Mouse (Mus musculus): ENCODE data around the gene Sik2. TPM values are rescaled to one million over a fixed set of nuclear protein-coding genes. Genes with fewer than 3 reads are reported as not detected.

Gene Sik2
- polyA plus RNA-seq, 1 experiment from 2014 or later, result 13.4 TPM

DNA sequence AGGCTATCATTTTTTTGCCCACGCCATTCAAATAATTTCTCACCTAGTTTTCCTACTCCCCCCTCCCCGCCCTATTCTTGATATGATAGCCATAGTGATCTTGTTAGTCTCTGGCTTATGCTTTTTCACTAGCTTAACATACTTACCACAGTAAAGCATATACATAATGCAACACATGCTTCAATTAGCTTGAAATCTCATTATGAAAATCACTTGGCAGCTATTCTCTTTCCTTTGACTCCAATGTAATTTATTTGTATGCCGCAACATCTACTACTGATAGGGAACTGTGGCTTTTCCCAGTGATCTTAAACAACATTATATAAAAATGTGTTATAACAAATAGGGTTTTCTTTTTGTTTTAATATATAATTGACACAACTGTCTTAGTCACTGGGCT is 53.7 kb downstream of the Sik2 start:
- 95% methylated on average over 3 of the region's 3 CpGs for WGBS
- H3K4me3 ChIP-seq (ENCODE audit: control insufficient read depth in 1 of 2, insufficient read depth in 1 of 2, low read depth in 1 of 2, low read length in 2 of 2), result no peak overlapping the region

DNA sequence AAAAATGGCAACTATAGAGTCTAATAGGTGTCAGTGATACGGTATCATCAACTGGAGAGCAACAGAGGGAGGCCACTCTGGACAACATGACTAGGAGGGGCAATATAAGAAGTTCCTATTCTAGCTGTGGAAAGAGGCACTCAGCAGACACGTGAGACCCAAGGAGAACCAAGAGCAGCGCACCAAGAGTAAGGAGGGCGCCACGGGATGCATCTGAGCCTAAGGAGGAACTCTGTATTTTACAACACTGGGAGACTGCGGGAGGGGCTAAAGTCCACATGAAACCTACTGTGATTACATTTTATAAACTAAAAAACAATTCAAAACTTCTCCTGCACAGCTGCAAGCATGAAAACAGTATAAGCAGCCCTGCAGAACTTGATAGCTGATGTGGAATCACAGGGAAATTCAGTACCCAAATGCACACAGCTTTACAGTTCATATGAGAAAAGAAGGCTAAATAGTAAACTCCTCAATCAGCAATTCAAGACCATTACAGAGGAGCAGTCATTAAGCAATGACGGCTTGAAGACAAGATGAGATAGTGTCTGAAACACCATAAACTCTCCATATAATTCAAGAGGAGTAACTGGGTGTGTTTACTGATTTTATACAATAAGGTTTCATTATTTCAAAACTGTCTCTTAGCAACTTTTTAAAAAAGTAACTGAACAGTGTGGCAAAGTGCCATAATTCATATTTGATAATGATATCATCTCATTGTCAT is 60.6 kb downstream of the Sik2 start:
- no peak for ATAC-seq (ENCODE audit: insufficient number of reproducible peaks, insufficient read depth, low FRiP score, low read depth)
- Histone ChIP-seq H3K4me3 (ENCODE audit: control insufficient read depth in 1 of 2, insufficient read depth in 1 of 2, low read depth in 1 of 2, low read length in 2 of 2) (no peak overlapping the region), H3K27me3 (ENCODE audit: control insufficient read depth, insufficient read depth, low read length) (no peaks in the 10 kb centered on the region), H3K36me3 (ENCODE audit: control insufficient read depth, insufficient read depth, low read length) (no peaks in the 10 kb centered on the region), H3K27ac (replicated peaks in 1 of 2; ENCODE audit: control insufficient read depth in 1 of 2, insufficient read depth in 1 of 2, low read depth in 2 of 2, low read length in 2 of 2) (no peak overlapping the region), H3K4me2 (ENCODE audit: low read length) (no peak overlapping the region), H3K4me1 (ENCODE audit: control insufficient read depth in 2 of 2, insufficient read depth in 2 of 2, low read length in 2 of 2) (no peaks in the 10 kb centered on the region), H3K9ac (ENCODE audit: low read length) (no peak overlapping the region), H3K9me3 (ENCODE audit: control insufficient read depth, low read length) (no peaks in the 10 kb centered on the region)
- WGBS, result 87% methylated on average over 7 of the region's 7 CpGs

More for the DNA sequence above, 53.7 kb downstream of the Sik2 start:
- no peaks in the 10 kb centered on the region for H3K4me1 ChIP-seq (ENCODE audit: control insufficient read depth in 2 of 2, insufficient read depth in 2 of 2, low read length in 2 of 2)
- ATAC-seq (ENCODE audit: insufficient number of reproducible peaks, insufficient read depth, low FRiP score, low read depth), result no peak
- H3K27ac ChIP-seq (replicated peaks in 1 of 2; ENCODE audit: control insufficient read depth in 1 of 2, insufficient read depth in 1 of 2, low read depth in 2 of 2, low read length in 2 of 2), result no peak overlapping the region
- 0 out of 2 replicates have a peak, but pooled peaks cover 3% of the 10 kb centered on the region for H3K9me3 ChIP-seq (ENCODE audit: control insufficient read depth, low read length)
- H3K4me2 ChIP-seq (ENCODE audit: low read length), result no peak overlapping the region
- no peaks in the 10 kb centered on the region for H3K27me3 ChIP-seq (ENCODE audit: control insufficient read depth, insufficient read depth, low read length)
- H3K36me3 ChIP-seq (ENCODE audit: control insufficient read depth, insufficient read depth, low read length), result peaks cover 3% of the 10 kb centered on the region; the same call in 1 of the 2 replicates
- H3K9ac ChIP-seq (ENCODE audit: low read length), result no peak overlapping the region

DNA sequence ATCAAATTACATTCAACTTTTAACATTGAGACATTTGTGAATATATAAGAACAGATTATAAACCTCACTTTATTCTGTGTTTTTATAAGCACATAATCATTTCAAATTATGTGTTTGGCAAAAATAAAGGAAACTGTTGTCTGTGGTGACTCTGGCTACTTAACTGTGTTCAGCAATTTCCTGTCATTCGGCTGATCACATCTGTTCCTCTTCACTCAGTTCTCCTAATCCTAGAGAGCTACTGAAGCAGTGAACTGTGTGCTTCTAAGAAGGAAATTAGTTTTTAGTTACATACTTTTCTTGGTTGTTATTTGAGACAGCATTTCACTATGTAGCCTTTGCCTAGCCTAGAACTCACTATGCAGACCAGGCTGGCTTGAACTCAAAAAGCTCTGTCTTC is 62.5 kb downstream of the Sik2 start:
- ATAC-seq (ENCODE audit: insufficient number of reproducible peaks, insufficient read depth, low FRiP score, low read depth), result no peak

DNA sequence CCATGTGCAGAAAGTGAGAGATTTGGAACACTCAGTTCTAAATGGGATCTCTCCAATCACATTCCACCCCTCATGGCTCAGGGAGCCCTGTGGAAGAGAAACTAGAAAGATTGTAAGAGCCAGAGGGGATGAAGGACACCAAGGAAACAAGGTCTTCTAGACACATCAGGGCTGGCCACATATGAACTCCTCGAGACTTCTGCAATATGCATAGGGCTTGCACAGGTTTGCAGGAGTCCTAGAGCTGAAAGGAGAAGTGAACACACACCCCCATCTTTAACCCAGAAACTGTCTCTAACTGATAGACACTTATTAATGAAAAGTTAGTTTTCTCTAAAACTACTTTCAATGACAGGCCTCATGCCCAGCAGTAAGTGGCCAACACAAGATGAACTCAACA is 64.0 kb downstream of the Sik2 start:
- Histone ChIP-seq H3K27me3 (ENCODE audit: control insufficient read depth, insufficient read depth, low read length) (no peaks in the 10 kb centered on the region), H3K4me2 (ENCODE audit: low read length) (no peak overlapping the region), H3K4me1 (ENCODE audit: control insufficient read depth in 2 of 2, insufficient read depth in 2 of 2, low read length in 2 of 2) (no peaks in the 10 kb centered on the region), H3K9me3 (ENCODE audit: control insufficient read depth, low read length) (no peaks in the 10 kb centered on the region), H3K36me3 (ENCODE audit: control insufficient read depth, insufficient read depth, low read length) (no peaks in the 10 kb centered on the region), H3K4me3 (ENCODE audit: control insufficient read depth in 1 of 2, insufficient read depth in 1 of 2, low read depth in 1 of 2, low read length in 2 of 2) (no peak overlapping the region), H3K27ac (replicated peaks in 1 of 2; ENCODE audit: control insufficient read depth in 1 of 2, insufficient read depth in 1 of 2, low read depth in 2 of 2, low read length in 2 of 2) (no peak overlapping the region), H3K9ac (ENCODE audit: low read length) (no peak overlapping the region)
- 85% methylated on average over 1 of the region's 1 CpGs for WGBS
- no peak for ATAC-seq (ENCODE audit: insufficient number of reproducible peaks, insufficient read depth, low FRiP score, low read depth)

More for the DNA sequence above, 62.5 kb downstream of the Sik2 start:
- no peaks in the 10 kb centered on the region for H3K27me3 ChIP-seq (ENCODE audit: control insufficient read depth, insufficient read depth, low read length)
- H3K4me2 ChIP-seq (ENCODE audit: low read length), result no peak overlapping the region
- H3K27ac ChIP-seq (replicated peaks in 1 of 2; ENCODE audit: control insufficient read depth in 1 of 2, insufficient read depth in 1 of 2, low read depth in 2 of 2, low read length in 2 of 2), result no peak overlapping the region
- H3K4me3 ChIP-seq (ENCODE audit: control insufficient read depth in 1 of 2, insufficient read depth in 1 of 2, low read depth in 1 of 2, low read length in 2 of 2), result no peak overlapping the region
- WGBS, result 51% methylated on average over 1 of the region's 1 CpGs
- no peaks in the 10 kb centered on the region for H3K9me3 ChIP-seq (ENCODE audit: control insufficient read depth, low read length)
- no peaks in the 10 kb centered on the region for H3K36me3 ChIP-seq (ENCODE audit: control insufficient read depth, insufficient read depth, low read length)
- no peaks in the 10 kb centered on the region for H3K4me1 ChIP-seq (ENCODE audit: control insufficient read depth in 2 of 2, insufficient read depth in 2 of 2, low read length in 2 of 2)
- no peak overlapping the region for H3K9ac ChIP-seq (ENCODE audit: low read length)

DNA sequence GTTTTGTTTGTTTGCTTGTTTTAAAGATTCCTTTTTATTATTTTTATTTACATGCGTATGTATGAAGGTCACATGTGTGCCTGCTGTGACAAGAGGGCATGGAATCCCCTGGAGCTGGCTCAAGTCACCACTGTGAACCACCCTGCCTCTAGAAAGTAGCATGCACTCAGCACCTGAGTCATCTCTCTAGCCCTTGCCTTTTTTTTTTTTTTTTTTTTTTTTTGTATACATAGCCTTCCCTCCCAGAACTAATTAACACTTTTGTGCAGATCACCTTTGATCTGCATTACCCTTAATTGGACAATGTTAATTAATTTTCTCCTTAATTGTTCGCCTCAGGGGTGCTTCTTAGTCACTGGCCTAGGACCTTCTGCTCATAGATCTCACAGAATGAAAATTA is 66.2 kb downstream of the Sik2 start:
- H3K27me3 ChIP-seq (ENCODE audit: control insufficient read depth, insufficient read depth, low read length), result no peaks in the 10 kb centered on the region
- H3K36me3 ChIP-seq (ENCODE audit: control insufficient read depth, insufficient read depth, low read length), result no peaks in the 10 kb centered on the region
- WGBS, result 96% methylated on average over 2 of the region's 2 CpGs
- no peak overlapping the region for H3K27ac ChIP-seq (replicated peaks in 1 of 2; ENCODE audit: control insufficient read depth in 1 of 2, insufficient read depth in 1 of 2, low read depth in 2 of 2, low read length in 2 of 2)
- H3K4me3 ChIP-seq (ENCODE audit: control insufficient read depth in 1 of 2, insufficient read depth in 1 of 2, low read depth in 1 of 2, low read length in 2 of 2), result no peak overlapping the region
- H3K4me1 ChIP-seq (ENCODE audit: control insufficient read depth in 2 of 2, insufficient read depth in 2 of 2, low read length in 2 of 2), result no peaks in the 10 kb centered on the region
- no peak overlapping the region for H3K9ac ChIP-seq (ENCODE audit: low read length)
- no peak overlapping the region for H3K4me2 ChIP-seq (ENCODE audit: low read length)
- H3K9me3 ChIP-seq (ENCODE audit: control insufficient read depth, low read length), result no peaks in the 10 kb centered on the region
- ATAC-seq (ENCODE audit: insufficient number of reproducible peaks, insufficient read depth, low FRiP score, low read depth), result no peak

DNA sequence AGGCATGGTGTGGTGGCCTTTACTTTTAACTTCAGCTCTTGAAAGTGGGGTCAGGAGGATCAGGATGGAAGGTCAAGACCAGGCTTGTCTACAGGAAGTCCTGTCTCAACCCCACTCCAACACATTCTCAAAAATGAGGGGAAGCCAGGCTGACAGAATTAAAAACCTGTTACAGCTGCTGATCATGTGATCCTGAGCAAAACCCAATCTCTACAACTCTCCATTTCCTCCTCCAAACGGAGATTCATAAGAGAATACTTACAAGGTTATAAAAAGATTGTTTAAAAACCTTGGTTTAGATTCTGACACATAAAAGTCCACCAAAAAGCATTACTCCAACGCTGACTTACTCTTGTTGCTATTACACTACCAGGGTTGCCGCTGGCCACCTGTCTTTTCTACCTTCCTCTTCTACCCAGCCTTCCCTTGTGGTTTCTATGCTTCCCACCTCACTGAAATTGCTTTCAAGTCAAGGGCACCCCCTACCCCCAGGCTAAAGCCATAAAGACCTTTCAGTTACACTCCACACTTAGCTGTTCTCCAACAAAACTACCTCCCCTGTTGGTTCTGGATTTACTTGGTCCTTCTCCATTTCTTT is 67.0 kb downstream of the Sik2 start:
- Histone ChIP-seq H3K9me3 (ENCODE audit: control insufficient read depth, low read length) (no peaks in the 10 kb centered on the region), H3K27ac (replicated peaks in 1 of 2; ENCODE audit: control insufficient read depth in 1 of 2, insufficient read depth in 1 of 2, low read depth in 2 of 2, low read length in 2 of 2) (no peak overlapping the region), H3K4me1 (ENCODE audit: control insufficient read depth in 2 of 2, insufficient read depth in 2 of 2, low read length in 2 of 2) (no peaks in the 10 kb centered on the region), H3K36me3 (ENCODE audit: control insufficient read depth, insufficient read depth, low read length) (no peaks in the 10 kb centered on the region), H3K4me3 (ENCODE audit: control insufficient read depth in 1 of 2, insufficient read depth in 1 of 2, low read depth in 1 of 2, low read length in 2 of 2) (no peak overlapping the region), H3K27me3 (ENCODE audit: control insufficient read depth, insufficient read depth, low read length) (no peaks in the 10 kb centered on the region), H3K4me2 (ENCODE audit: low read length) (no peak overlapping the region), H3K9ac (ENCODE audit: low read length) (no peak overlapping the region)
- WGBS, result 84% methylated on average over 3 of the region's 3 CpGs
- ATAC-seq (ENCODE audit: insufficient number of reproducible peaks, insufficient read depth, low FRiP score, low read depth), result no peak

DNA sequence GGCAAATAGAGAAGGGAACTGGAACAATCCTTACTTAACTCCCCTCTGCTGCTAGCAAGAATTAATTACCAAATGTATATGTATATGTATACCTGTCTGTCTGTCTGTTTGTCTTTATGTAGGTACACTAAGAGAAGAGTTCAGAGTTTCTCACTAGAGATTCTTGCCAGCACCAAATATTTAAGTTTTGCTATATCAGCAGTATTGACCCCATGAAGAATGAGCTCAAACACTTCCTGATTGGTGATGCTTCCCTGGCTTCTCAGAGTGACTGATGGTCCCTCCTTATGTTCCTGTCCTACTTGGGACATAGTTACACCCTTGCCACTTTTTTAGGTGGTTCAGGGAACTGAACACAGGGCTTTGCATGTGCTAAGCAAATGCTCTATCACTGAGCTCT is 78.9 kb downstream of the Sik2 start:
- ATAC-seq (ENCODE audit: insufficient number of reproducible peaks, insufficient read depth, low FRiP score, low read depth), result no peak
- Histone ChIP-seq H3K4me3 (ENCODE audit: control insufficient read depth in 1 of 2, insufficient read depth in 1 of 2, low read depth in 1 of 2, low read length in 2 of 2) (no peak overlapping the region), H3K27ac (replicated peaks in 1 of 2; ENCODE audit: control insufficient read depth in 1 of 2, insufficient read depth in 1 of 2, low read depth in 2 of 2, low read length in 2 of 2) (no peak overlapping the region)

More for the DNA sequence above, 78.9 kb downstream of the Sik2 start:
- Histone ChIP-seq H3K4me1 (ENCODE audit: control insufficient read depth in 2 of 2, insufficient read depth in 2 of 2, low read length in 2 of 2) (peaks cover 0 to 5% of the 10 kb centered on the region in 2 experiments; a peak in 1 of 4 replicates), H3K27me3 (ENCODE audit: control insufficient read depth, insufficient read depth, low read length) (no peaks in the 10 kb centered on the region), H3K4me2 (ENCODE audit: low read length) (no peak overlapping the region), H3K9me3 (ENCODE audit: control insufficient read depth, low read length) (no peaks in the 10 kb centered on the region), H3K9ac (ENCODE audit: low read length) (no peak overlapping the region), H3K36me3 (ENCODE audit: control insufficient read depth, insufficient read depth, low read length) (peaks cover 20% of the 10 kb centered on the region)

Measured in heart, embryonic 14.5 days (tissue).